Mouse (Mus musculus) heart, adult 11 months (tissue): ENCODE data around the gene Bfar.
"Not testable (repeated sequence)": the region's sequence is repeated elsewhere in the genome, so short reads cannot be mapped to it uniquely, and the experiment has no call there.

Experiments used
- DNase-seq: peaks from one replicate; pipeline ENCODE4 v3.0.0; 2022

The Bfar gene

GRCm38 (mm10) chr16:13722937-13723336 is 51.3 kb downstream of the Bfar start:
- peak; percentile 87 for DNase-seq

- DNase-seq = peak; percentile 58
These were observed 56.2 kb downstream of the Bfar start for GRCm38 (mm10) chr16:13727811-13728335.

- DNase-seq = peak; percentile 77
These were observed 57.8 kb downstream of the Bfar start for GRCm38 (mm10) chr16:13729428-13729827.

GRCm38 (mm10) chr16:13730285-13731255 is 58.9 kb downstream of the Bfar start, which contains the start of gene Pla2g10:
Gene Pla2g10, minus strand, starts transcription at chr16:13730983.
- peak; percentile 74 for DNase-seq

GRCm38 (mm10) chr16:13732786-13733185 is 61.1 kb downstream of the Bfar start:
- DNase-seq = peak; percentile 76

- peak; percentile 94 for DNase-seq
These were observed 62.0 kb downstream of the Bfar start for GRCm38 (mm10) chr16:13733518-13734137.

GRCm38 (mm10) chr16:13735977-13736376 is 64.3 kb downstream of the Bfar start:
- DNase-seq = no peak

- DNase-seq = not testable (repeated sequence)
These were observed 67.4 kb downstream of the Bfar start for GRCm38 (mm10) chr16:13739044-13739443.

GRCm38 (mm10) chr16:13740844-13741243 is 69.2 kb downstream of the Bfar start:
- DNase-seq = peak; percentile 75

GRCm38 (mm10) chr16:13747708-13748107 is 76.0 kb downstream of the Bfar start:
- DNase-seq = peak; percentile 51

- DNase-seq = peak; percentile 17
These were observed 76.5 kb downstream of the Bfar start for GRCm38 (mm10) chr16:13748124-13748523.

- DNase-seq = peak; percentile 11
These were observed 77.2 kb downstream of the Bfar start for GRCm38 (mm10) chr16:13748813-13749212.

GRCm38 (mm10) chr16:13749306-13749705 is 77.6 kb downstream of the Bfar start:
- no peak for DNase-seq

- peak; percentile 73 for DNase-seq
These were observed 78.3 kb downstream of the Bfar start for GRCm38 (mm10) chr16:13749981-13750380.

- peak; percentile 29 for DNase-seq
These were observed 79.0 kb downstream of the Bfar start for GRCm38 (mm10) chr16:13750626-13751025.
